Mouse (Mus musculus) brain, adult 2 months (tissue): Measurements from ENCODE around the gene Prl3d2.
"Not testable (repeated sequence)": the region's sequence is repeated elsewhere in the genome, so short reads cannot be mapped to it uniquely, and the experiment has no call there.

Experiments used
- DNase-seq: peaks from one replicate; pipeline ENCODE4 v3.0.0; 2011; ENCODE audit warnings: low read depth, low spot score

The Prl3d2 gene

DNA sequence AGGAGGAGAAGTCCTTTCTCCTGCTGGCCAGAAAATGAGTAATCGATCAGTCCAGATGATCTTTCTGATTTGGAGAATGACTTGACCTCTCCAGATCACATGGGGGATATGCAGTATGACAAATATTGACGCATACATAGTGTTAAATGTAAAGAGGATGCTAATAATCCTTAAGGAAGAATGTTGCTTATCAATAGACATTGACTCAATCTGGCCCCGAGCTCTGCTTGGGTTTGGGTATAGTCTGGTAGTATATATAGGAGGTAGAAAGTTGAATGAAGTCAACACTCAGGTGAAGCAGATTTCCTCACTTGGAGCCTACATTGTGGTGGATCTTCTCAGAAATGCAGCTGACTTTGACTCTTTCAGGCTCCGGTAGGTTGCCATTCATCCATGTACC lies at the start of gene Prl3d2:
Gene Prl3d2, plus strand, starts transcription at position 301 of the 400 bp plus-strand sequence.
- DNase-seq = not testable (repeated sequence)

DNA sequence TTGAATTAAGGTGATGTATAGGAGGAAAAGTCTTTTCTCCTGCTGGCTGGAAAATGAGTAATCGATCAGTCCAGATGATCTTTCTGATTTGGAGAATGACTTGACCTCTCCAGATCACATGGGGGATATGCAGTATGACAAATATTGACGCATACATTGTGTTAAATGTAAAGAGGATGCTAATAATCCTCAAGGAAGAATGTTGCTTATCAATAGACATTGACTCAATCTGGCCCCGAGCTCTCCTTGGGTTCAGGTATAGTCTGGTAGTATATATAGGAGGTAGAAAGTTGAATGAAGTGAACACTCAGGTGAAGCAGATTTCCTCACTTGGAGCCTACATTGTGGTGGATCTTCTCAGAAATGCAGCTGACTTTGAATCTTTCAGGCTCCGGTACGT lies 27.6 kb upstream of the Prl3d2 start, which contains the start of gene Prl3d1:
Gene Prl3d1, plus strand, starts transcription at position 301 of the 400 bp plus-strand sequence.
- DNase-seq = not testable (repeated sequence)

- no peak for DNase-seq
These were observed 26.8 kb downstream of the Prl3d2 start for GRCm38 (mm10) chr13:27148264-27148663.

DNA sequence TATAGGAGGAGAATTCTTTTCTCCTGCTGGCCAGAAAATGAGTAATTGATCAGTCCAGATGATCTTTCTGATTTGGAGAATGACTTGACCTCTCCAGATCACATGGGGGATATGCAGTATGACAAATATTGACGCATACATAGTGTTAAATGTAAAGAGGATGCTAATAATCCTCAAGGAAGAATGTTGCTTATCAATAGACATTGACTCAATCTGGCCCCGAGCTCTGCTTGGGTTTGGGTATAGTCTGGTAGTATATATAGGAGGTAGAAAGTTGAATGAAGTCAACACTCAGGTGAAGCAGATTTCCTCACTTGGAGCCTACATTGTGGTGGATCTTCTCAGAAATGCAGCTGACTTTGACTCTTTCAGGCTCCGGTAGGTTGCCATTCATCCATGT lies 35.0 kb downstream of the Prl3d2 start, which contains the start of gene Prl3d3:
Gene Prl3d3, plus strand, starts transcription at position 301 of the 400 bp plus-strand sequence.
- not testable (repeated sequence) for DNase-seq
